Mouse (Mus musculus) stomach, embryonic 16.5 days (tissue): ENCODE data around the gene Akap1. TPM values are rescaled to one million over a fixed set of nuclear protein-coding genes. Genes with fewer than 3 reads are reported as not detected.

ENCODE experiments used
- ATAC-seq: fragments of 200-750 bp; cut with Nextera tagmentation; 2 replicates; pipeline ENCODE4 v1.8.0; 2017; ENCODE audit warnings: moderate number of reproducible peaks, moderate TSS enrichment; ENCODE audit not compliant: insufficient read depth, low FRiP score
- H3K27ac ChIP-seq: fragments of 300-500 bp; sonication (generic); 2 replicates; pipeline ENCODE4 v1.5.1; 2014; ENCODE audit warnings: low read length
- H3K27me3 ChIP-seq: fragments of 300-500 bp; sonication (generic); 2 replicates; pipeline ENCODE4 v1.6.1; 2014; ENCODE audit warnings: low read length, control low read depth, mixed read lengths; ENCODE audit not compliant: control insufficient read depth, insufficient read depth
- H3K36me3 ChIP-seq: fragments of 300-500 bp; sonication (generic); 2 replicates; pipeline ENCODE4 v1.6.1; 2014; ENCODE audit warnings: low read length; ENCODE audit not compliant: control insufficient read depth, insufficient read depth
- H3K4me1 ChIP-seq: fragments of 300-500 bp; sonication (generic); 2 replicates; pipeline ENCODE4 v1.6.1; 2014; ENCODE audit warnings: low read length, control low read depth, mixed read lengths; ENCODE audit not compliant: control insufficient read depth, insufficient read depth
- H3K4me2 ChIP-seq: fragments of 300-500 bp; sonication (generic); 2 replicates; pipeline ENCODE4 v1.6.1; 2014; ENCODE audit warnings: low read depth, low read length, mixed read lengths
- H3K4me3 ChIP-seq: fragments of 300-500 bp; sonication (generic); replicated peaks from 2 replicates; pipeline ENCODE4 v1.5.1; 2014; ENCODE audit warnings: mild to moderate bottlenecking, low read length
- H3K9ac ChIP-seq: fragments of 300-500 bp; sonication (generic); 2 replicates; pipeline ENCODE4 v1.6.1; 2014; ENCODE audit warnings: low read length
- H3K9me3 ChIP-seq: fragments of 300-500 bp; sonication (generic); replicated peaks from 2 replicates; pipeline ENCODE4 v1.6.1; 2016; ENCODE audit warnings: low read length, control low read depth; ENCODE audit not compliant: control insufficient read depth
- WGBS: fragments of 180-500 bp; shearing (Covaris S2); extraction: QIAGEN DNeasy Blood & Tissue Kit; methylation state at CpG from one replicate; pipeline ENCODE4 v1.1.7; 2014; 5-methylcytosine and 5-hydroxymethylcytosine counted together
- polyA plus RNA-seq: library from polyadenylated mRNA; unstranded; fragments of >200 nt; fragmentation: Nextera tagmentation; extraction: Ambion mirVana; gene quantifications from 2 replicates; pipeline ENCODE4 v1.2.1, GENCODE M21; 2015

The Akap1 gene
- polyA plus RNA-seq, 1 experiment from 2014 or later: 30.9 TPM

- H3K4me1 ChIP-seq: peaks cover 12% of the 10 kb centered on the region
- no peaks in the 10 kb centered on the region for H3K36me3 ChIP-seq
- no peaks in the 10 kb centered on the region for H3K27me3 ChIP-seq
- H3K9ac ChIP-seq: peak overlapping the region; percentile 79
- peak overlapping the region; percentile 66 for H3K27ac ChIP-seq
- no peaks in the 10 kb centered on the region for H3K9me3 ChIP-seq
- H3K4me3 ChIP-seq: peak overlapping the region; percentile 61
- 1% methylated on average over 32 of the region's 32 CpGs for WGBS
- no peak for ATAC-seq
- H3K4me2 ChIP-seq: peak overlapping the region; percentile 90
Observed at GRCm38 (mm10) chr11:88863071-88863903, 1.1 kb downstream of the Akap1 start.

- WGBS: 65% methylated on average over 2 of the region's 2 CpGs
- Histone ChIP-seq H3K36me3 (no peaks in the 10 kb centered on the region), H3K9me3 (no peaks in the 10 kb centered on the region), H3K9ac (peak overlapping the region; percentile 79), H3K27ac (peak overlapping the region; percentile 66; the same call in 1 of the 2 replicates), H3K4me2 (peak overlapping the region; percentile 90), H3K27me3 (no peaks in the 10 kb centered on the region), H3K4me3 (peak overlapping the region; percentile 61), H3K4me1 (peaks cover 13% of the 10 kb centered on the region)
- ATAC-seq: no peak
Observed at GRCm38 (mm10) chr11:88862355-88862754, 2.0 kb downstream of the Akap1 start.

- Histone ChIP-seq H3K9ac (no peak overlapping the region), H3K36me3 (no peaks in the 10 kb centered on the region), H3K9me3 (no peaks in the 10 kb centered on the region), H3K4me2 (no peak overlapping the region), H3K4me1 (peaks cover 21% of the 10 kb centered on the region), H3K27ac (no peak overlapping the region), H3K4me3 (no peak overlapping the region), H3K27me3 (no peaks in the 10 kb centered on the region)
- ATAC-seq: no peak
- WGBS: 42% methylated on average over 3 of the region's 3 CpGs
Observed at GRCm38 (mm10) chr11:88861060-88861459, 3.3 kb downstream of the Akap1 start.

GRCm38 (mm10) chr11:88860641-88861040 lies 3.7 kb downstream of the Akap1 start:
- ATAC-seq: no peak
- no peaks in the 10 kb centered on the region for H3K36me3 ChIP-seq
- no peaks in the 10 kb centered on the region for H3K27me3 ChIP-seq
- H3K4me3 ChIP-seq: no peak overlapping the region
- no peak overlapping the region for H3K27ac ChIP-seq
- peaks cover 21% of the 10 kb centered on the region for H3K4me1 ChIP-seq
- H3K9ac ChIP-seq: no peak overlapping the region
- no peak overlapping the region for H3K4me2 ChIP-seq
- 70% methylated on average over 3 of the region's 3 CpGs for WGBS
- no peaks in the 10 kb centered on the region for H3K9me3 ChIP-seq

GRCm38 (mm10) chr11:88857311-88858005 lies 6.9 kb downstream of the Akap1 start:
- Histone ChIP-seq H3K36me3 (no peaks in the 10 kb centered on the region), H3K9me3 (no peaks in the 10 kb centered on the region), H3K9ac (no peak overlapping the region), H3K27me3 (no peaks in the 10 kb centered on the region), H3K4me1 (peaks cover 14% of the 10 kb centered on the region), H3K27ac (peak overlapping the region; percentile 67), H3K4me3 (no peak overlapping the region), H3K4me2 (no peak overlapping the region)
- 65% methylated on average over 3 of the region's 3 CpGs for WGBS
- no peak for ATAC-seq

- Histone ChIP-seq H3K4me1 (peaks cover 9% of the 10 kb centered on the region), H3K36me3 (no peaks in the 10 kb centered on the region), H3K27ac (peak overlapping the region; percentile 67), H3K27me3 (no peaks in the 10 kb centered on the region), H3K4me3 (no peak overlapping the region), H3K9me3 (no peaks in the 10 kb centered on the region), H3K9ac (no peak overlapping the region), H3K4me2 (no peak overlapping the region)
- peak; percentile 84 for ATAC-seq
- WGBS: 55% methylated on average over 2 of the region's 2 CpGs
Observed at GRCm38 (mm10) chr11:88856383-88856782, 8.0 kb downstream of the Akap1 start.

GRCm38 (mm10) chr11:88855795-88856194 lies 8.6 kb downstream of the Akap1 start:
- Histone ChIP-seq H3K4me2 (no peak overlapping the region), H3K9ac (no peak overlapping the region), H3K27me3 (no peaks in the 10 kb centered on the region), H3K9me3 (no peaks in the 10 kb centered on the region), H3K4me1 (peaks cover 9% of the 10 kb centered on the region), H3K4me3 (no peak overlapping the region), H3K36me3 (no peaks in the 10 kb centered on the region), H3K27ac (peak overlapping the region; percentile 67)
- WGBS: 48% methylated on average over 4 of the region's 4 CpGs
- no peak for ATAC-seq

GRCm38 (mm10) chr11:88853588-88853987 lies 10.8 kb downstream of the Akap1 start:
- WGBS: 89% methylated on average over 2 of the region's 2 CpGs
- Histone ChIP-seq H3K4me2 (no peak overlapping the region), H3K9ac (no peak overlapping the region), H3K27me3 (no peaks in the 10 kb centered on the region), H3K27ac (no peak overlapping the region), H3K9me3 (no peaks in the 10 kb centered on the region), H3K4me3 (no peak overlapping the region), H3K4me1 (peaks cover 25% of the 10 kb centered on the region), H3K36me3 (no peaks in the 10 kb centered on the region)
- ATAC-seq: no peak

- 87% methylated on average over 4 of the region's 4 CpGs for WGBS
Observed at GRCm38 (mm10) chr11:88852806-88853205, 11.6 kb downstream of the Akap1 start.

More at GRCm38 (mm10) chr11:88852806-88853205, 11.6 kb downstream of the Akap1 start:
- ATAC-seq: no peak
- no peak overlapping the region for H3K27ac ChIP-seq
- H3K4me2 ChIP-seq: no peak overlapping the region
- H3K27me3 ChIP-seq: no peaks in the 10 kb centered on the region
- H3K4me1 ChIP-seq: peaks cover 33% of the 10 kb centered on the region
- H3K4me3 ChIP-seq: no peak overlapping the region
- no peak overlapping the region for H3K9ac ChIP-seq
- no peaks in the 10 kb centered on the region for H3K36me3 ChIP-seq
- no peaks in the 10 kb centered on the region for H3K9me3 ChIP-seq
